Mouse (Mus musculus) thymus, adult 18-20 months (tissue): Measurements from ENCODE around the gene P2ry12.

ENCODE experiments used
- DNase-seq, 2 experiments: peaks; one replicate each; pipeline ENCODE4 v3.0.0; 2022; ENCODE audit warnings: mixed read lengths in 2 of 2

The P2ry12 gene

GRCm38 (mm10) chr3:59228730-59229551 lies 33.7 kb downstream of the P2ry12 start:
- DNase-seq, result no peak

GRCm38 (mm10) chr3:59227696-59228095 lies 35.0 kb downstream of the P2ry12 start:
- DNase-seq, result no peak

GRCm38 (mm10) chr3:59225411-59225810 lies 37.3 kb downstream of the P2ry12 start:
- DNase-seq, result no peak

- DNase-seq, result no peak
Measured at GRCm38 (mm10) chr3:59222303-59222702, 40.4 kb downstream of the P2ry12 start.

- DNase-seq, result no peak
Measured at GRCm38 (mm10) chr3:59219326-59219725, 43.3 kb downstream of the P2ry12 start.

GRCm38 (mm10) chr3:59217211-59217610 lies 45.5 kb downstream of the P2ry12 start:
- DNase-seq, result no peak

GRCm38 (mm10) chr3:59212404-59212803 lies 50.3 kb downstream of the P2ry12 start:
- DNase-seq, result no peak

- DNase-seq, result no peak
Measured at GRCm38 (mm10) chr3:59211784-59212183, 50.9 kb downstream of the P2ry12 start.

GRCm38 (mm10) chr3:59210727-59211126 lies 51.9 kb downstream of the P2ry12 start, which contains the start of gene P2ry13:
Gene P2ry13, minus strand, starts transcription at chr3:59210882.
- no peak for DNase-seq

GRCm38 (mm10) chr3:59210089-59210488 lies 52.6 kb downstream of the P2ry12 start:
- DNase-seq, result no peak

- no peak for DNase-seq
Measured at GRCm38 (mm10) chr3:59208650-59209548, 53.8 kb downstream of the P2ry12 start.

GRCm38 (mm10) chr3:59205941-59206340 lies 56.7 kb downstream of the P2ry12 start:
- DNase-seq, result no peak

GRCm38 (mm10) chr3:59204719-59205503 lies 57.8 kb downstream of the P2ry12 start:
- no peak for DNase-seq

GRCm38 (mm10) chr3:59203802-59204520 lies 58.7 kb downstream of the P2ry12 start:
- no peak for DNase-seq

- DNase-seq, result no peak
Measured at GRCm38 (mm10) chr3:59197329-59197948, 65.2 kb downstream of the P2ry12 start.

GRCm38 (mm10) chr3:59194938-59195337 lies 67.7 kb downstream of the P2ry12 start, which contains the start of gene Gpr87:
Gene Gpr87, minus strand, starts transcription at chr3:59195104.
- no peak for DNase-seq

- DNase-seq, result no peak
Measured at GRCm38 (mm10) chr3:59194099-59194498, 68.6 kb downstream of the P2ry12 start.

- no peak for DNase-seq
Measured at GRCm38 (mm10) chr3:59191674-59192073, 71.0 kb downstream of the P2ry12 start.

GRCm38 (mm10) chr3:59187336-59187735 lies 75.3 kb downstream of the P2ry12 start:
- DNase-seq, result no peak

- DNase-seq, result no peak
Measured at GRCm38 (mm10) chr3:59185662-59186061, 77.0 kb downstream of the P2ry12 start.

GRCm38 (mm10) chr3:59182129-59182528 lies 80.5 kb downstream of the P2ry12 start:
- no peak for DNase-seq

GRCm38 (mm10) chr3:59181134-59181533 lies 81.5 kb downstream of the P2ry12 start:
- no peak for DNase-seq
